Comparison of ENCODE assay signal across 24 mouse cellular contexts in the genomic region with DNA sequence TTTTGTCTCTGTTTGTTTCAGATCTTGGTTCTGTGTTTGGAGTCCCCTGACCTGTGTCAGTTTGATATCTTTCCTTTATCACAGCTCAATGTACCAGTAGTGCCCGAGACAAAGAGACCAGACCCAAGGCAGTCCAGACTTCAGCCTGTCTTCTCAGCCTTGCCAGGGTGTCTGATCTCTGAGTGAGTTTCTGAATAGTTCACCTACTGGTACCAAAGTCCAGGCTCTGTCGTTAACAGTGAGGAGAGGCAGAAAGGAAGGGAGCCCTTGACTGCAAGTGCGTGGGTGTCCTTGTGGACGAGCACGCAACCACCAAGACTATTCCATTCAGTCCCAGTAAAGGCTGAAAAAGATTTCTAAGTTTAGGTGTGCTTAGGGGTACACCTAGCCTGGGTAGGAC. TPM values are rescaled to one million over a fixed set of nuclear protein-coding genes. Genes with fewer than 3 reads are reported as not detected.
DNase-seq lines count a peak whose midpoint lies in the region; ATAC-seq and TF ChIP-seq lines count a peak whose summit lies in the region.
"Had no signal": no experiment of that assay in that cellular context is flagged by ENCODE, and none has a peak within 500 bp of the region (broad histone marks: within the 10 kb centered on the region; RNA-seq: fewer than 3 reads in every experiment).

No protein-coding gene starts in this region.

- H3K9me3 ChIP-seq in hindbrain, embryonic 10.5 days, result no peaks in the 10 kb centered on the region
- no peaks in the 10 kb centered on the region for H3K9me3 ChIP-seq in hindbrain, embryonic 12.5 days (replicated peaks)
- no peaks in the 10 kb centered on the region for H3K9me3 ChIP-seq in kidney, embryonic 16.5 days (ENCODE audit: low read length)
- no peaks in the 10 kb centered on the region for H3K9me3 ChIP-seq in intestine, postnatal 0 days (ENCODE audit: control insufficient read depth)
- no peaks in the 10 kb centered on the region for H3K9me3 ChIP-seq in lung, postnatal 0 days (ENCODE audit: low read length)
- H3K9me3 ChIP-seq: embryonic facial prominence, embryonic 13.5 days; forebrain, embryonic 12.5 days; G1E; heart, embryonic 13.5 days; megakaryocyte, embryonic 14.5 days; midbrain, embryonic 13.5 days had no signal

- DNase-seq in hindbrain, embryonic 10.5 days (ENCODE audit: low spot score), result no peak
- DNase-seq in kidney, postnatal 36 days, result peak; percentile 42 to 45
- no peak for DNase-seq in lung, postnatal 0 days (ENCODE audit: low spot score)
- DNase-seq in spleen, adult 12 weeks (ENCODE audit: low spot score), result no peak
- DNase-seq: adrenal gland, adult 8-10 months; cerebellum, adult 9-10 months; embryo, embryonic 11 days; gastrocnemius, postnatal 10 days; heart, postnatal 10 days; layer of hippocampus, adult 9-11 months; lung, postnatal 4 days; thymus, adult 18-20 months; thymus, postnatal 25 days had no signal

- H3K4me1 ChIP-seq in hindbrain, embryonic 10.5 days (replicated peaks), result peaks cover 38% of the 10 kb centered on the region
- peaks cover 16% of the 10 kb centered on the region; the same call in 1 of the 2 replicates for H3K4me1 ChIP-seq in hindbrain, embryonic 12.5 days
- peaks cover 39% of the 10 kb centered on the region for H3K4me1 ChIP-seq in kidney, embryonic 16.5 days (ENCODE audit: insufficient read depth, low read length)
- H3K4me1 ChIP-seq in intestine, postnatal 0 days (replicated peaks; ENCODE audit: control insufficient read depth, insufficient read depth, low read length), result no peaks in the 10 kb centered on the region; the same call in 1 of the 2 replicates
- no peaks in the 10 kb centered on the region for H3K4me1 ChIP-seq in lung, postnatal 0 days (ENCODE audit: insufficient read depth, low read depth, low read length)
- H3K4me1 ChIP-seq: forebrain, embryonic 12.5 days; midbrain, embryonic 13.5 days had no signal

- TF ChIP-seq CTCF in intestine, postnatal 0 days (IDR thresholded peaks at IDR 0.05; ENCODE audit: low read depth), result no peak
- TF ChIP-seq CTCF in lung, postnatal 0 days (IDR thresholded peaks at IDR 0.05), result no peak

- no peak for TF ChIP-seq EP300 in lung, postnatal 0 days (IDR thresholded peaks at IDR 0.05)

- H3K27ac ChIP-seq in hindbrain, embryonic 10.5 days, result 0 out of 2 replicates have a peak overlapping the region, but pooled peaks have one; percentile 8
- H3K27ac ChIP-seq in hindbrain, embryonic 12.5 days, result no peak overlapping the region
- H3K27ac ChIP-seq in kidney, embryonic 16.5 days (ENCODE audit: low read length), result no peak overlapping the region
- H3K27ac ChIP-seq in intestine, postnatal 0 days (ENCODE audit: low read depth, low read length), result no peak overlapping the region
- H3K27ac ChIP-seq in lung, postnatal 0 days (ENCODE audit: low read length), result no peak overlapping the region
- H3K27ac ChIP-seq: forebrain, embryonic 12.5 days; heart, embryonic 13.5 days; midbrain, embryonic 13.5 days had no signal

- H3K4me2 ChIP-seq in hindbrain, embryonic 12.5 days (replicated peaks), result no peak overlapping the region
- H3K4me2 ChIP-seq in kidney, embryonic 16.5 days (replicated peaks; ENCODE audit: low read depth, low read length), result no peak overlapping the region
- H3K4me2 ChIP-seq in intestine, postnatal 0 days (replicated peaks; ENCODE audit: low read depth), result no peak overlapping the region
- no peak overlapping the region for H3K4me2 ChIP-seq in lung, postnatal 0 days (replicated peaks; ENCODE audit: low read depth, low read length)
- H3K4me2 ChIP-seq: embryonic facial prominence, embryonic 13.5 days; forebrain, embryonic 12.5 days; heart, embryonic 13.5 days; liver, embryonic 11.5 days; midbrain, embryonic 13.5 days had no signal

- H3K36me3 ChIP-seq in hindbrain, embryonic 10.5 days, result no peaks in the 10 kb centered on the region
- H3K36me3 ChIP-seq in hindbrain, embryonic 12.5 days, result no peaks in the 10 kb centered on the region
- no peaks in the 10 kb centered on the region for H3K36me3 ChIP-seq in kidney, embryonic 16.5 days (ENCODE audit: insufficient read depth, low read length)
- no peaks in the 10 kb centered on the region for H3K36me3 ChIP-seq in intestine, postnatal 0 days (ENCODE audit: control insufficient read depth, insufficient read depth)
- no peaks in the 10 kb centered on the region for H3K36me3 ChIP-seq in lung, postnatal 0 days (ENCODE audit: insufficient read depth, low read length)
- H3K36me3 ChIP-seq: embryonic facial prominence, embryonic 13.5 days; forebrain, embryonic 12.5 days; G1E; heart, embryonic 13.5 days; midbrain, embryonic 13.5 days had no signal

- 86% methylated on average over 5 of the region's 5 CpGs for WGBS in hindbrain, embryonic 10.5 days
- 90% methylated on average over 5 of the region's 5 CpGs for WGBS in hindbrain, embryonic 12.5 days
- WGBS in kidney, embryonic 16.5 days, result 80% methylated on average over 5 of the region's 5 CpGs
- 55% methylated on average over 5 of the region's 5 CpGs for WGBS in intestine, postnatal 0 days
- 84% methylated on average over 5 of the region's 5 CpGs for WGBS in lung, postnatal 0 days

- H3K9ac ChIP-seq in hindbrain, embryonic 12.5 days, result no peak overlapping the region
- H3K9ac ChIP-seq in kidney, embryonic 16.5 days (replicated peaks; ENCODE audit: low read length), result no peak overlapping the region
- no peak overlapping the region for H3K9ac ChIP-seq in intestine, postnatal 0 days (ENCODE audit: low read depth, low read length)
- H3K9ac ChIP-seq in lung, postnatal 0 days (replicated peaks; ENCODE audit: low read depth), result no peak overlapping the region
- H3K9ac ChIP-seq: forebrain, embryonic 12.5 days; heart, embryonic 13.5 days; midbrain, embryonic 13.5 days had no signal

- no peak for ATAC-seq in hindbrain, embryonic 12.5 days (ENCODE audit: low FRiP score)
- ATAC-seq in kidney, embryonic 16.5 days (ENCODE audit: low FRiP score, low TSS enrichment), result no peak
- ATAC-seq in intestine, postnatal 0 days, result peak; percentile 59; the same call in 1 of the 2 replicates
- ATAC-seq in lung, postnatal 0 days, result no peak
- ATAC-seq: hindbrain, embryonic 16.5 days; midbrain, embryonic 13.5 days had no signal

- 0 out of 2 replicates have a peak, but pooled peaks cover 6% of the 10 kb centered on the region for H3K27me3 ChIP-seq in hindbrain, embryonic 10.5 days (ENCODE audit: insufficient read depth, poor library complexity, severe bottlenecking)
- H3K27me3 ChIP-seq in hindbrain, embryonic 12.5 days, result no peaks in the 10 kb centered on the region
- H3K27me3 ChIP-seq in kidney, embryonic 16.5 days (ENCODE audit: insufficient read depth, low read length), result no peaks in the 10 kb centered on the region
- H3K27me3 ChIP-seq in intestine, postnatal 0 days (replicated peaks; ENCODE audit: control insufficient read depth, insufficient read depth, low read length), result no peaks in the 10 kb centered on the region
- H3K27me3 ChIP-seq in lung, postnatal 0 days (replicated peaks; ENCODE audit: insufficient read depth, low read length), result no peaks in the 10 kb centered on the region
- H3K27me3 ChIP-seq: heart, embryonic 13.5 days; midbrain, embryonic 13.5 days had no signal

- H3K4me3 ChIP-seq in hindbrain, embryonic 10.5 days, result no peak overlapping the region
- no peak overlapping the region for H3K4me3 ChIP-seq in hindbrain, embryonic 12.5 days
- H3K4me3 ChIP-seq in kidney, embryonic 16.5 days (ENCODE audit: low read length), result no peak overlapping the region
- H3K4me3 ChIP-seq in intestine, postnatal 0 days (ENCODE audit: low read depth, low read length), result no peak overlapping the region
- no peak overlapping the region for H3K4me3 ChIP-seq in lung, postnatal 0 days (ENCODE audit: low read depth, low read length)
- H3K4me3 ChIP-seq: embryonic facial prominence, embryonic 13.5 days; forebrain, embryonic 12.5 days; heart, embryonic 13.5 days; megakaryocyte, embryonic 14.5 days; midbrain, embryonic 13.5 days had no signal

RNA-seq across cellular contexts. Expression of gene Haao, which starts 50.8 kb away (rescaled TPM):
- polyA plus RNA-seq in hindbrain, embryonic 10.5 days (2016; fragmentation: Nextera tagmentation; extraction: Ambion mirVana), result 0.41 and 0.54 TPM in 2 replicates
- 0.30 TPM in 1 of 2 replicates, not detected in the other for polyA plus RNA-seq in hindbrain, embryonic 12.5 days (2016; fragmentation: Nextera tagmentation; extraction: Ambion mirVana)
- polyA plus RNA-seq in kidney, embryonic 16.5 days (2015; fragmentation: Nextera tagmentation; extraction: Ambion mirVana), result 2.9 and 3.4 TPM in 2 replicates
- polyA plus RNA-seq in intestine, postnatal 0 days (2015; fragmentation: Nextera tagmentation; extraction: Ambion mirVana), result 0.40 TPM in 1 of 2 replicates, not detected in the other
- polyA plus RNA-seq in lung, postnatal 0 days (2015; fragmentation: Nextera tagmentation; extraction: Ambion mirVana), result 1.1 and 1.6 TPM in 2 replicates
- polyA plus RNA-seq: forebrain, embryonic 12.5 days had no signal

Comparison
In these comparisons a context has a peak if more than half of its experiments do, and no peak if none do; other contexts are left out.
1. DNase-seq: peak in kidney, postnatal 36 days (2 of 2); none in hindbrain, embryonic 10.5 days (single experiment), lung, postnatal 0 days (single experiment) and spleen, adult 12 weeks (single experiment).